Mouse (Mus musculus) ES-E14 (cell line): Measurements from ENCODE around the gene 4930432K21Rik.

Experiments
- MAFK ChIP-seq: IDR thresholded peaks from 2 replicates; pipeline ENCODE4 v1.6.1; 2014; ENCODE audit warnings: mild to moderate bottlenecking, low read depth, low read length, inconsistent platforms; ENCODE audit not compliant: insufficient read depth
- ZNF384 ChIP-seq: IDR thresholded peaks from 2 replicates; pipeline ENCODE4 v1.6.1; 2012; ENCODE audit warnings: low read depth, low read length, inconsistent platforms

GRCm38 (mm10) chr8:84185117-84185516, 37.3 kb downstream of the 4930432K21Rik start, which contains the start of gene Nanos3:
- TF ChIP-seq MAFK (no peak), ZNF384 (no peak)
